Mouse (Mus musculus) ES-Bruce4 (cell line): ENCODE results near the gene Mrpl28.
A peak's percentile ranks its signal among the peaks of the same experiment; 100 is the strongest.

Experiments
- CTCF ChIP-seq: IDR thresholded peaks from one replicate; pipeline ENCODE4 v1.8.1; 2011; ENCODE audit warnings: low read depth, low read length
- POLR2A ChIP-seq: IDR thresholded peaks from one replicate; pipeline ENCODE4 v1.8.1; 2011; ENCODE audit warnings: low read length; ENCODE audit not compliant: insufficient read depth

DNA sequence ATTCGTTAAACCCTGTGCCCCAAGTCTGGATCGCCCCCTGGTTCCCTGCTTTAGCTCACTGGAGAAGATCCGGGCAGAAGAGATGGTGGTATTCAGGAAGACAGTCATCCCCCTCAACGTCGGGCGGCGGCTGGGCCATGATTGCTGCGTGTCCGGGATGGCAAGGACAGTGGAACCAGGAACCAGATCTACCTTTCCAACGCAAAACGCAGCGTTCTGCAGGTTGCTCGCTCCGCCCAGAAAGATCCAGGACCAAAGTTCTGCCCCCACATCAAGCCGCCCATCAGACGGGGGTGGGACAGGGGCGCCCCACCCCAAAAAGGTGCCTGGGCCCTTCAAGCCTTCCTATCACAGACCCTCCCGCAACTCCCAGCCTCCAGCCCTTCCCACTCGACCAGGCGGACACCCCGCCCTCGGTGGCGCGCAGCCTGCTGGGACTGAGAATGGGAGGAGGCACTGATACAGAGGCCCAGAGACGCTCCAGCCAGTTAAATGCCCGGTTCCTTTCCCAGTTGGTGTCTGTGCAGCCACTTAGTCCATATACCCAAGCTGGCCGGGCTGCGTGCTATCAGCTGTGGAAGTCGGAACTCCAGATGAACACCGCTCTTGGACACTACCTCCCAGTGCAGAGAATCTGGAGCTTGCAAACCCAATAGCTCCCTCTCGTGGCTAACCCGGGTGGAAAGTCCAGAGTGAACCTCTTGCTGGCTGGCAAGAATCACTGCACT, 33.2 kb upstream of the Mrpl28 start, which contains the start of gene Decr2:
- TF ChIP-seq CTCF (peak; percentile 81), POLR2A (peak; percentile 55)
